Mouse (Mus musculus): Measurements from ENCODE around the gene Crebzf.

The Crebzf gene

GRCm38 (mm10) chr7:90476313-90477245 lies 34.0 kb downstream of the Crebzf start, which contains the start of gene Dlg2:
Gene Dlg2, plus strand, starts transcription at chr7:90476672.
- no peak for DNase-seq (ENCODE audit: extremely low spot score, low spot score)

- no peak for DNase-seq (ENCODE audit: extremely low spot score, low spot score)
Measured at GRCm38 (mm10) chr7:90482607-90483006, 40.1 kb downstream of the Crebzf start.

Data from neural tube, embryonic 10.5 days (tissue).